Mouse (Mus musculus): ENCODE measurements at regions not wholly inside any gene's neighbourhood (a gene's known extent, or its start where the extent isn't known, plus 50 kb on each side); places are given as distances from the start of the nearest gene placed in this dataset.

- Histone ChIP-seq H3K27me3 (ENCODE audit: control insufficient read depth, insufficient read depth, low read length) (no peaks in the 10 kb centered on the region), H3K4me1 (ENCODE audit: control insufficient read depth, insufficient read depth, low read length) (no peaks in the 10 kb centered on the region), H3K9me3 (ENCODE audit: control insufficient read depth, low read length) (no peaks in the 10 kb centered on the region; the same call in 1 of the 2 replicates), H3K27ac (ENCODE audit: low read depth, low read length) (no peak overlapping the region), H3K36me3 (ENCODE audit: control insufficient read depth, insufficient read depth, low read length) (no peaks in the 10 kb centered on the region), H3K4me2 (ENCODE audit: low read depth) (no peak overlapping the region), H3K9ac (ENCODE audit: low read length) (no peak overlapping the region), H3K4me3 (ENCODE audit: low read depth, low read length) (no peak overlapping the region)
- WGBS = 84% methylated on average over 5 of the region's 5 CpGs
- DNase-seq (ENCODE audit: low spot score) = no peak
- no peak for ATAC-seq (ENCODE audit: insufficient read depth, low FRiP score, low TSS enrichment)
Observed at GRCm38 (mm10) chr6:127207308-127207707, 55.3 kb upstream of the Ccnd2 start.

GRCm38 (mm10) chr6:127213355-127213754 is 61.4 kb upstream of the Ccnd2 start:
- Histone ChIP-seq H3K27me3 (ENCODE audit: control insufficient read depth, insufficient read depth, low read length) (no peaks in the 10 kb centered on the region), H3K4me1 (ENCODE audit: control insufficient read depth, insufficient read depth, low read length) (no peaks in the 10 kb centered on the region), H3K9ac (ENCODE audit: low read length) (no peak overlapping the region), H3K9me3 (ENCODE audit: control insufficient read depth, low read length) (no peaks in the 10 kb centered on the region; the same call in 1 of the 2 replicates), H3K27ac (ENCODE audit: low read depth, low read length) (no peak overlapping the region), H3K4me3 (ENCODE audit: low read depth, low read length) (no peak overlapping the region), H3K36me3 (ENCODE audit: control insufficient read depth, insufficient read depth, low read length) (no peaks in the 10 kb centered on the region), H3K4me2 (ENCODE audit: low read depth) (no peak overlapping the region)
- no peak for DNase-seq (ENCODE audit: low spot score)
- 90% methylated on average over 3 of the region's 3 CpGs for WGBS
- no peak for ATAC-seq (ENCODE audit: insufficient read depth, low FRiP score, low TSS enrichment)

- WGBS = 71% methylated on average over 4 of the region's 4 CpGs
- Histone ChIP-seq H3K4me1 (ENCODE audit: control insufficient read depth, insufficient read depth, low read length) (no peaks in the 10 kb centered on the region), H3K9ac (ENCODE audit: low read length) (no peak overlapping the region), H3K9me3 (ENCODE audit: control insufficient read depth, low read length) (no peaks in the 10 kb centered on the region), H3K27me3 (ENCODE audit: control insufficient read depth, insufficient read depth, low read length) (no peaks in the 10 kb centered on the region), H3K4me3 (ENCODE audit: low read depth, low read length) (no peak overlapping the region), H3K27ac (ENCODE audit: low read depth, low read length) (no peak overlapping the region), H3K36me3 (ENCODE audit: control insufficient read depth, insufficient read depth, low read length) (no peaks in the 10 kb centered on the region), H3K4me2 (ENCODE audit: low read depth) (no peak overlapping the region)
- ATAC-seq (ENCODE audit: insufficient read depth, low FRiP score, low TSS enrichment) = no peak
- no peak for DNase-seq (ENCODE audit: low spot score)
Observed at GRCm38 (mm10) chr6:127215915-127216314, 63.9 kb upstream of the Ccnd2 start.

- H3K4me2 ChIP-seq (ENCODE audit: low read depth) = no peak overlapping the region
- no peak overlapping the region for H3K27ac ChIP-seq (ENCODE audit: low read depth, low read length)
- 74% methylated on average over 17 of the region's 17 CpGs for WGBS
- DNase-seq (ENCODE audit: low spot score) (no peak), ATAC-seq (ENCODE audit: insufficient read depth, low FRiP score, low TSS enrichment) (no peak)
- no peak overlapping the region for H3K9ac ChIP-seq (ENCODE audit: low read length)
- no peaks in the 10 kb centered on the region for H3K27me3 ChIP-seq (ENCODE audit: control insufficient read depth, insufficient read depth, low read length)
- no peaks in the 10 kb centered on the region for H3K36me3 ChIP-seq (ENCODE audit: control insufficient read depth, insufficient read depth, low read length)
- H3K4me1 ChIP-seq (ENCODE audit: control insufficient read depth, insufficient read depth, low read length) = no peaks in the 10 kb centered on the region
- H3K4me3 ChIP-seq (ENCODE audit: low read depth, low read length) = no peak overlapping the region
- no peaks in the 10 kb centered on the region for H3K9me3 ChIP-seq (ENCODE audit: control insufficient read depth, low read length)
Observed at GRCm38 (mm10) chr6:127218634-127219445, 66.8 kb upstream of the Ccnd2 start.

GRCm38 (mm10) chr6:127219446-127219802 is 67.4 kb upstream of the Ccnd2 start:
- H3K27ac ChIP-seq (ENCODE audit: low read depth, low read length) = no peak overlapping the region
- no peaks in the 10 kb centered on the region for H3K9me3 ChIP-seq (ENCODE audit: control insufficient read depth, low read length)
- H3K4me1 ChIP-seq (ENCODE audit: control insufficient read depth, insufficient read depth, low read length) = no peaks in the 10 kb centered on the region
- H3K27me3 ChIP-seq (ENCODE audit: control insufficient read depth, insufficient read depth, low read length) = no peaks in the 10 kb centered on the region
- H3K9ac ChIP-seq (ENCODE audit: low read length) = no peak overlapping the region
- 86% methylated on average over 7 of the region's 7 CpGs for WGBS
- DNase-seq (ENCODE audit: low spot score) (no peak), ATAC-seq (ENCODE audit: insufficient read depth, low FRiP score, low TSS enrichment) (no peak)
- H3K4me2 ChIP-seq (ENCODE audit: low read depth) = no peak overlapping the region
- no peaks in the 10 kb centered on the region for H3K36me3 ChIP-seq (ENCODE audit: control insufficient read depth, insufficient read depth, low read length)
- H3K4me3 ChIP-seq (ENCODE audit: low read depth, low read length) = no peak overlapping the region

- H3K27me3 ChIP-seq (ENCODE audit: control insufficient read depth, insufficient read depth, low read length) = no peaks in the 10 kb centered on the region
- no peaks in the 10 kb centered on the region for H3K9me3 ChIP-seq (ENCODE audit: control insufficient read depth, low read length)
- H3K9ac ChIP-seq (ENCODE audit: low read length) = no peak overlapping the region
- no peaks in the 10 kb centered on the region for H3K4me1 ChIP-seq (ENCODE audit: control insufficient read depth, insufficient read depth, low read length)
- no peak overlapping the region for H3K27ac ChIP-seq (ENCODE audit: low read depth, low read length)
- no peaks in the 10 kb centered on the region for H3K36me3 ChIP-seq (ENCODE audit: control insufficient read depth, insufficient read depth, low read length)
- ATAC-seq (ENCODE audit: insufficient read depth, low FRiP score, low TSS enrichment) = no peak
- no peak for DNase-seq (ENCODE audit: low spot score)
- no peak overlapping the region for H3K4me3 ChIP-seq (ENCODE audit: low read depth, low read length)
- no peak overlapping the region for H3K4me2 ChIP-seq (ENCODE audit: low read depth)
- WGBS = 69% methylated on average over 5 of the region's 5 CpGs
Observed at GRCm38 (mm10) chr6:127226242-127226983, 74.4 kb upstream of the Ccnd2 start.

GRCm38 (mm10) chr6:127236510-127237109 is 84.6 kb upstream of the Ccnd2 start:
- no peak overlapping the region for H3K4me3 ChIP-seq (ENCODE audit: low read depth, low read length)
- no peak overlapping the region for H3K27ac ChIP-seq (ENCODE audit: low read depth, low read length)
- H3K4me2 ChIP-seq (ENCODE audit: low read depth) = no peak overlapping the region
- no peaks in the 10 kb centered on the region for H3K4me1 ChIP-seq (ENCODE audit: control insufficient read depth, insufficient read depth, low read length)
- no peaks in the 10 kb centered on the region for H3K9me3 ChIP-seq (ENCODE audit: control insufficient read depth, low read length)
- ATAC-seq (ENCODE audit: insufficient read depth, low FRiP score, low TSS enrichment) (no peak), DNase-seq (ENCODE audit: low spot score) (no peak)
- H3K27me3 ChIP-seq (ENCODE audit: control insufficient read depth, insufficient read depth, low read length) = no peaks in the 10 kb centered on the region
- no peak overlapping the region for H3K9ac ChIP-seq (ENCODE audit: low read length)
- WGBS = 71% methylated on average over 4 of the region's 4 CpGs
- no peaks in the 10 kb centered on the region for H3K36me3 ChIP-seq (ENCODE audit: control insufficient read depth, insufficient read depth, low read length)

GRCm38 (mm10) chr6:127237168-127237567 is 85.2 kb upstream of the Ccnd2 start:
- Histone ChIP-seq H3K27ac (ENCODE audit: low read depth, low read length) (no peak overlapping the region), H3K4me2 (ENCODE audit: low read depth) (no peak overlapping the region), H3K9me3 (ENCODE audit: control insufficient read depth, low read length) (no peaks in the 10 kb centered on the region), H3K9ac (ENCODE audit: low read length) (no peak overlapping the region), H3K36me3 (ENCODE audit: control insufficient read depth, insufficient read depth, low read length) (no peaks in the 10 kb centered on the region), H3K27me3 (ENCODE audit: control insufficient read depth, insufficient read depth, low read length) (no peaks in the 10 kb centered on the region), H3K4me1 (ENCODE audit: control insufficient read depth, insufficient read depth, low read length) (no peaks in the 10 kb centered on the region), H3K4me3 (ENCODE audit: low read depth, low read length) (no peak overlapping the region)
- WGBS = 84% methylated on average over 12 of the region's 12 CpGs
- no peak for ATAC-seq (ENCODE audit: insufficient read depth, low FRiP score, low TSS enrichment)
- no peak for DNase-seq (ENCODE audit: low spot score)

Measured in neural tube, embryonic 11.5 days (tissue).